Mouse (Mus musculus): Measurements from ENCODE around the gene Ttc7. TPM values are rescaled to one million over a fixed set of nuclear protein-coding genes. Genes with fewer than 3 reads are reported as not detected.

Ttc7 gene
- total RNA-seq, 1 experiment: 2.7 TPM

- Histone ChIP-seq H3K4me1 (ENCODE audit: control insufficient read depth in 2 of 2, insufficient read depth in 2 of 2, low read length in 2 of 2, poor library complexity in 1 of 2) (peaks cover 0 to 4% of the 10 kb centered on the region in 2 experiments; a peak in 1 of 4 replicates), H3K9me3 (ENCODE audit: control insufficient read depth, insufficient read depth, low read depth, low read length) (no peaks in the 10 kb centered on the region), H3K9ac (ENCODE audit: insufficient read depth, low read depth, low read length, poor library complexity, severe bottlenecking) (no peak overlapping the region), H3K4me3 (ENCODE audit: insufficient read depth in 1 of 2, low read depth in 1 of 2, low read length in 2 of 2, poor library complexity in 1 of 2, severe bottlenecking in 1 of 2) (no peak overlapping the region), H3K27ac (ENCODE audit: insufficient read depth, low read depth, low read length, poor library complexity, severe bottlenecking) (no peak overlapping the region), H3K36me3 (ENCODE audit: control insufficient read depth, insufficient read depth, low read length, poor library complexity, severe bottlenecking) (peaks cover 6% of the 10 kb centered on the region; the same call in 1 of the 2 replicates)
- in situ Hi-C loops (cut with MboI; ENCODE audit: low sequenced_read_pairs in 2 of 2, unreplicated experiment in 2 of 2): no loop called here
- no peak for DNase-seq (ENCODE audit: low read depth, low spot score)
- TF ChIP-seq CHD2 (IDR thresholded peaks at IDR 0.05; ENCODE audit: low read depth, low read length): no peak
- TF ChIP-seq HCFC1 (IDR thresholded peaks at IDR 0.05; ENCODE audit: borderline replicate concordance, insufficient read depth, low read length): no peak
- TF ChIP-seq ZNF384 (IDR thresholded peaks at IDR 0.05; ENCODE audit: low read depth, low read length): no peak
- TF ChIP-seq MAFK (IDR thresholded peaks at IDR 0.05; ENCODE audit: insufficient read depth, low read depth, low read length): no peak
- TF ChIP-seq ZC3H11A (IDR thresholded peaks at IDR 0.05; ENCODE audit: borderline replicate concordance, low read depth, low read length): no peak
Observed at GRCm38 (mm10) chr17:87309073-87309788, 26.5 kb downstream of the Ttc7 start.

- no peak for TF ChIP-seq ZNF384 (IDR thresholded peaks at IDR 0.05; ENCODE audit: low read depth, low read length)
- no peak for TF ChIP-seq ZC3H11A (IDR thresholded peaks at IDR 0.05; ENCODE audit: borderline replicate concordance, low read depth, low read length)
- TF ChIP-seq HCFC1 (IDR thresholded peaks at IDR 0.05; ENCODE audit: borderline replicate concordance, insufficient read depth, low read length): no peak
- TF ChIP-seq MAFK (IDR thresholded peaks at IDR 0.05; ENCODE audit: insufficient read depth, low read depth, low read length): no peak
- no peak for TF ChIP-seq CHD2 (IDR thresholded peaks at IDR 0.05; ENCODE audit: low read depth, low read length)
- Histone ChIP-seq H3K27ac (ENCODE audit: insufficient read depth, low read depth, low read length, poor library complexity, severe bottlenecking) (no peak overlapping the region), H3K9me3 (ENCODE audit: control insufficient read depth, insufficient read depth, low read depth, low read length) (no peaks in the 10 kb centered on the region), H3K9ac (ENCODE audit: insufficient read depth, low read depth, low read length, poor library complexity, severe bottlenecking) (no peak overlapping the region), H3K4me1 (ENCODE audit: control insufficient read depth in 2 of 2, insufficient read depth in 2 of 2, low read length in 2 of 2, poor library complexity in 1 of 2) (peaks cover 0 to 8% of the 10 kb centered on the region in 2 experiments; a peak in 1 of 4 replicates), H3K36me3 (ENCODE audit: control insufficient read depth, insufficient read depth, low read length, poor library complexity, severe bottlenecking) (peaks cover 6% of the 10 kb centered on the region; the same call in 1 of the 2 replicates), H3K4me3 (ENCODE audit: insufficient read depth in 1 of 2, low read depth in 1 of 2, low read length in 2 of 2, poor library complexity in 1 of 2, severe bottlenecking in 1 of 2) (no peak overlapping the region)
- DNase-seq (ENCODE audit: low read depth, low spot score): no peak
- in situ Hi-C loops (cut with MboI; ENCODE audit: low sequenced_read_pairs in 2 of 2, unreplicated experiment in 2 of 2): loop anchor here in 1 of 2 experiments (10.0 kb wide), 1 partner anchor 254 kb away; no protein-coding TSS in a partner anchor
Observed at GRCm38 (mm10) chr17:87310497-87310896, 27.8 kb downstream of the Ttc7 start.

GRCm38 (mm10) chr17:87312351-87312750 is 29.7 kb downstream of the Ttc7 start:
- peaks cover 0 to 8% of the 10 kb centered on the region in 2 experiments; a peak in 1 of 4 replicates for H3K4me1 ChIP-seq (ENCODE audit: control insufficient read depth in 2 of 2, insufficient read depth in 2 of 2, low read length in 2 of 2, poor library complexity in 1 of 2)
- no peak for TF ChIP-seq CHD2 (IDR thresholded peaks at IDR 0.05; ENCODE audit: low read depth, low read length)
- TF ChIP-seq ZNF384 (IDR thresholded peaks at IDR 0.05; ENCODE audit: low read depth, low read length): no peak
- no peak for TF ChIP-seq MAFK (IDR thresholded peaks at IDR 0.05; ENCODE audit: insufficient read depth, low read depth, low read length)
- no peak for TF ChIP-seq ZC3H11A (IDR thresholded peaks at IDR 0.05; ENCODE audit: borderline replicate concordance, low read depth, low read length)
- no peak for TF ChIP-seq HCFC1 (IDR thresholded peaks at IDR 0.05; ENCODE audit: borderline replicate concordance, insufficient read depth, low read length)
- no peak overlapping the region; the same call in 1 of the 2 replicates for H3K27ac ChIP-seq (ENCODE audit: insufficient read depth, low read depth, low read length, poor library complexity, severe bottlenecking)
- no peaks in the 10 kb centered on the region for H3K9me3 ChIP-seq (ENCODE audit: control insufficient read depth, insufficient read depth, low read depth, low read length)
- no peak overlapping the region for H3K4me3 ChIP-seq (ENCODE audit: insufficient read depth in 1 of 2, low read depth in 1 of 2, low read length in 2 of 2, poor library complexity in 1 of 2, severe bottlenecking in 1 of 2)
- no peak for DNase-seq (ENCODE audit: low read depth, low spot score)
- in situ Hi-C loops (cut with MboI; ENCODE audit: low sequenced_read_pairs in 2 of 2, unreplicated experiment in 2 of 2): loop anchor here in 1 of 2 experiments (10.0 kb wide), 1 partner anchor 252 kb away; no protein-coding TSS in a partner anchor
- H3K9ac ChIP-seq (ENCODE audit: insufficient read depth, low read depth, low read length, poor library complexity, severe bottlenecking): no peak overlapping the region
- H3K36me3 ChIP-seq (ENCODE audit: control insufficient read depth, insufficient read depth, low read length, poor library complexity, severe bottlenecking): peaks cover 6% of the 10 kb centered on the region; the same call in 1 of the 2 replicates

- TF ChIP-seq ZNF384 (IDR thresholded peaks at IDR 0.05; ENCODE audit: low read depth, low read length) (no peak), ZC3H11A (IDR thresholded peaks at IDR 0.05; ENCODE audit: borderline replicate concordance, low read depth, low read length) (no peak), CHD2 (IDR thresholded peaks at IDR 0.05; ENCODE audit: low read depth, low read length) (no peak), MAFK (IDR thresholded peaks at IDR 0.05; ENCODE audit: insufficient read depth, low read depth, low read length) (no peak), HCFC1 (IDR thresholded peaks at IDR 0.05; ENCODE audit: borderline replicate concordance, insufficient read depth, low read length) (no peak)
- H3K4me3 ChIP-seq (ENCODE audit: insufficient read depth in 1 of 2, low read depth in 1 of 2, low read length in 2 of 2, poor library complexity in 1 of 2, severe bottlenecking in 1 of 2): no peak overlapping the region
- H3K27ac ChIP-seq (ENCODE audit: insufficient read depth, low read depth, low read length, poor library complexity, severe bottlenecking): no peak overlapping the region
- in situ Hi-C loops (cut with MboI; ENCODE audit: low sequenced_read_pairs in 2 of 2, unreplicated experiment in 2 of 2): loop anchor here in 1 of 2 experiments (10.0 kb wide), 1 partner anchor 252 kb away; no protein-coding TSS in a partner anchor
- DNase-seq (ENCODE audit: low read depth, low spot score): no peak
- peaks cover 6% of the 10 kb centered on the region; the same call in 1 of the 2 replicates for H3K36me3 ChIP-seq (ENCODE audit: control insufficient read depth, insufficient read depth, low read length, poor library complexity, severe bottlenecking)
- H3K9ac ChIP-seq (ENCODE audit: insufficient read depth, low read depth, low read length, poor library complexity, severe bottlenecking): no peak overlapping the region
- peaks cover 0 to 8% of the 10 kb centered on the region in 2 experiments; a peak in 1 of 4 replicates for H3K4me1 ChIP-seq (ENCODE audit: control insufficient read depth in 2 of 2, insufficient read depth in 2 of 2, low read length in 2 of 2, poor library complexity in 1 of 2)
- H3K9me3 ChIP-seq (ENCODE audit: control insufficient read depth, insufficient read depth, low read depth, low read length): no peaks in the 10 kb centered on the region
Observed at GRCm38 (mm10) chr17:87312924-87313870, 30.5 kb downstream of the Ttc7 start.
